Mouse (Mus musculus) midbrain, embryonic 13.5 days (tissue): ENCODE measurements around the gene Sqor. TPM values are rescaled to one million over a fixed set of nuclear protein-coding genes. Genes with fewer than 3 reads are reported as not detected.

Source experiments
- ATAC-seq: fragments of 200-750 bp; cut with Nextera tagmentation; 2 replicates; pipeline ENCODE4 v1.8.0; 2017; ENCODE audit warnings: mild to moderate bottlenecking, moderate TSS enrichment, moderate library complexity
- H3K27ac ChIP-seq: fragments of 300-500 bp; sonication (generic); 2 replicates; pipeline ENCODE4 v1.5.1; 2015; ENCODE audit warnings: inconsistent platforms, mild to moderate bottlenecking, moderate library complexity
- H3K27me3 ChIP-seq: fragments of 300-500 bp; sonication (generic); 2 replicates; pipeline ENCODE4 v1.6.1; 2015; ENCODE audit warnings: mild to moderate bottlenecking, inconsistent platforms
- H3K36me3 ChIP-seq: fragments of 300-500 bp; sonication (generic); 2 replicates; pipeline ENCODE4 v1.6.1; 2015; ENCODE audit warnings: mild to moderate bottlenecking, inconsistent platforms
- H3K4me1 ChIP-seq: fragments of 300-500 bp; sonication (generic); replicated peaks from 2 replicates; pipeline ENCODE4 v1.6.1; 2015; ENCODE audit warnings: inconsistent platforms
- H3K4me2 ChIP-seq: fragments of 300-500 bp; sonication (generic); replicated peaks from 2 replicates; pipeline ENCODE4 v1.6.1; 2015; ENCODE audit warnings: moderate library complexity, mild to moderate bottlenecking, inconsistent platforms
- H3K4me3 ChIP-seq: fragments of 300-500 bp; sonication (generic); replicated peaks from 2 replicates; pipeline ENCODE4 v1.5.1; 2015; ENCODE audit warnings: mild to moderate bottlenecking, inconsistent platforms
- H3K9ac ChIP-seq: fragments of 300-500 bp; sonication (generic); replicated peaks from 2 replicates; pipeline ENCODE4 v1.6.1; 2015; ENCODE audit warnings: mild to moderate bottlenecking, inconsistent platforms
- H3K9me3 ChIP-seq: fragments of 300-500 bp; sonication (generic); 2 replicates; pipeline ENCODE4 v1.6.1; 2016; ENCODE audit warnings: mild to moderate bottlenecking, inconsistent platforms
- WGBS: fragments of 180-500 bp; shearing (Covaris S2); methylation state at CpG from one replicate; pipeline ENCODE4 v1.1.7; 2015; 5-methylcytosine and 5-hydroxymethylcytosine counted together
- polyA plus RNA-seq: library from polyadenylated mRNA; unstranded; fragments of >200 nt; fragmentation: Nextera tagmentation; extraction: Ambion mirVana; gene quantifications from 2 replicates; pipeline ENCODE4 v1.2.1, GENCODE M21; 2015

Sqor gene
- 2.6 and 3.4 TPM in 2 replicates for polyA plus RNA-seq

DNA sequence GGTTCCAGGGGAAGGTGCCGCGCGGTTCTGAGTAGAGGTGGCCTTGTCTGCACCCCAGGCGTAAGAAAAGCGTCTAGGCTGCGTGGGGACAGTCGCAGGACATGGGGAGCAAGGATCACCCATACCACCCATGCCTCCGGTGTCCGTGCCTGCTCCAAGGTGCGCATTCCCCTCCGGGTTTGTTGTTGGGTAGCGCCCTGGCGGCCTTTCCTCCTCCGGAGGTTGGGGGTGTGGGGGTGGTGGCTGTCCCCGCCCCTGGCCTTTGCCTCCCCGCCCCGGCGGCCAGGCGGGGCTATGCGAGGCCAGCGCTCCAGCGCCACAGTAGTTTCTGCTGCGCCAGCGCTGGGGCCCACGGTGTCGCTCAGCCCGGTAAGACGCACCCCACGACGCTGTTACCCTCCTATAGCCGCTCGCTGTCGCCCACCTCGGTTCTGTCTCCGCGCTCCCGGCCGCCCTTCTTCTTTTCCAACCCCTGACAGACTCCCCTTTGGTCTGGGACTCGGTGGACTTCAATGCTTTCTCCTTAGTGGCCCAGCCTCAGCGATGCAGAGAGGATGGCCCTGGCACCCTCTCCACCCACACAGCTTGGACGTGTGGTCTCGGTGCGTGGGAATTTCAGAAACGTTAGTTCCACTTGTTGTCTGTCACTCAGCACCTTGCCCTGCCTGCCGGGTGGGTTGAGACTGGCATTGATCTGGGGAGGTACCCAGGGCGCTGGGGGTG is at the start of gene Sqor:
Gene Sqor (plus strand): TSS at position 167 of the 723 bp plus-strand sequence.
- peak; percentile 79 for ATAC-seq

GRCm38 (mm10) chr2:122716301-122716842 is 48.7 kb upstream of the Sqor start:
- H3K36me3 ChIP-seq, result no peaks in the 10 kb centered on the region
- no peak overlapping the region for H3K9ac ChIP-seq
- H3K27ac ChIP-seq, result no peak overlapping the region
- 85% methylated on average over 3 of the region's 3 CpGs for WGBS
- 0 out of 2 replicates have a peak, but pooled peaks cover 6% of the 10 kb centered on the region for H3K27me3 ChIP-seq
- no peaks in the 10 kb centered on the region for H3K4me1 ChIP-seq
- no peaks in the 10 kb centered on the region for H3K9me3 ChIP-seq
- no peak overlapping the region for H3K4me3 ChIP-seq
- no peak for ATAC-seq
- no peak overlapping the region for H3K4me2 ChIP-seq

More for the DNA sequence above, at the start of gene Sqor:
- Histone ChIP-seq H3K9ac (peak within 1 kb of the TSS; percentile 55), H3K27ac (no peak within 1 kb of the TSS), H3K27me3 (peaks cover 31% of the 10 kb centered on the region), H3K4me1 (peaks cover 9% of the 10 kb centered on the region), H3K36me3 (no peaks in the 10 kb centered on the region), H3K4me2 (peak within 1 kb of the TSS; percentile 75), H3K4me3 (peak within 1 kb of the TSS; percentile 44), H3K9me3 (no peaks in the 10 kb centered on the region)
- under 1% methylated on average over 44 of the region's 46 CpGs for WGBS

DNA sequence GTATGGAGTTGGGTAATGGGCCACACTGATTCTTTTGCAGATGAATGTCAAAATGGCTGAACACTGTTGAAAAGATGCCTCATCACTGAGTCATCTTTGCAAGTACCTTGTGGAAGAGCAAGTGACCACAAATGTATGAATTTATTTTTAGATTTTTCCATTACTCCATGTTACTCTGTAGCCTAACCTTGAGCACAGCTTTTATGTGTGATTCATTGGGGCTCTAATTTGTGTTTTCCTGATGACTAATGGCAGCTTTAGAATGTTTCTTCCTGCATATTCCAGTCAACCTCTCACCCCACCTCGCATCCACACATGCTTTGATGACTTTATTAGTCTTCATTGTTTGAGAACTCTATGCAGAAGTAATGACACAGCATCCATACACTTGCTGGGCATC is 45.8 kb upstream of the Sqor start:
- Histone ChIP-seq H3K27me3 (0 out of 2 replicates have a peak, but pooled peaks cover 6% of the 10 kb centered on the region), H3K4me3 (no peak overlapping the region), H3K4me1 (no peaks in the 10 kb centered on the region), H3K36me3 (no peaks in the 10 kb centered on the region), H3K9ac (no peak overlapping the region), H3K9me3 (no peaks in the 10 kb centered on the region), H3K27ac (no peak overlapping the region), H3K4me2 (no peak overlapping the region)
- 62% methylated on average over 1 of the region's 1 CpGs for WGBS
- ATAC-seq, result no peak

DNA sequence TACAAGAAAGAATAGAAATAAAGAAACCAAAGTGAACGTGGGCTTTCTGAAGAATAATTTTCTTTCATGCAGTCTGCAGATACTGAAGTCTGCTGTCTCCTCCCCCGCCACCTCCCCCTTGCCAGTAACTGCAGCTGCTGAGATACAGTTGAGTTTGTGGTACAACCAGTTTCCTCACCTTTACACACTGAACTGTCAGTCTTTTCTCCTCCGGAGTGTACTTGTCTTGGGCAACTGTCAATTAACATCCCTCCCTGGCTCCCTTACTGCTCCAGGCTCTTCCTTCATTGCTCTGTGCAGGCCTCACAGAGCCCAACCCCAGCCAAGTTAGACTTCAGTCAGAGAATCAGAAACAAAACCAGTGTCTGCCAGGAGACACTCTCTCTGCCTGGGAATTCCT is 44.5 kb upstream of the Sqor start:
- no peak for ATAC-seq
- H3K9ac ChIP-seq, result no peak overlapping the region
- no peaks in the 10 kb centered on the region for H3K4me1 ChIP-seq
- no peaks in the 10 kb centered on the region for H3K9me3 ChIP-seq
- H3K4me2 ChIP-seq, result no peak overlapping the region
- no peak overlapping the region for H3K27ac ChIP-seq
- no peaks in the 10 kb centered on the region for H3K36me3 ChIP-seq
- 0 out of 2 replicates have a peak, but pooled peaks cover 6% of the 10 kb centered on the region for H3K27me3 ChIP-seq
- 78% methylated on average over 3 of the region's 3 CpGs for WGBS
- no peak overlapping the region for H3K4me3 ChIP-seq

DNA sequence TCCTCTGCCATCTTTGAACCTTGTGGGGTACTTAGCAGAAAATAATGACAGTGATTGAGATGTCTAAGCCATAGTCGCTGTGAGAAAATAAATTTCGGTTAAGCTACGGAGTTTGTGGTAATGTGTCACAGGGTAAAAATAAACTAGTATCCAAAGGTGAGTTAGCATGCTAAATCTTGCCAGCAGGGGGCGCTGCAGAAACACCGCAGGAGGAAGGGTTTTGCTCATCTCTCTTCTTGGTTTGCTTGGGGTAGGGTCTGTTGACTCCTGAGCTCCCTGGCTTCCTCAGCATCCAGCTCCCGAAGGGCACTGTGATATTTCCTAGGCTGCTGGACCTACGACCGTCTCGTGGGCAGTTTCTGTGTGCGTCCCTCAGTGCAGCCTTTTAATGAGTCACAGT is 39.4 kb upstream of the Sqor start:
- Histone ChIP-seq H3K9me3 (no peaks in the 10 kb centered on the region), H3K4me3 (no peak overlapping the region), H3K36me3 (no peaks in the 10 kb centered on the region), H3K27me3 (0 out of 2 replicates have a peak, but pooled peaks cover 9% of the 10 kb centered on the region), H3K27ac (no peak overlapping the region), H3K4me2 (no peak overlapping the region), H3K9ac (no peak overlapping the region), H3K4me1 (no peaks in the 10 kb centered on the region)
- ATAC-seq, result no peak
- 56% methylated on average over 10 of the region's 10 CpGs for WGBS

- Histone ChIP-seq H3K4me2 (no peak overlapping the region), H3K9ac (no peak overlapping the region), H3K27ac (no peak overlapping the region), H3K4me3 (no peak overlapping the region), H3K36me3 (no peaks in the 10 kb centered on the region), H3K4me1 (no peaks in the 10 kb centered on the region), H3K9me3 (no peaks in the 10 kb centered on the region), H3K27me3 (peaks cover 18% of the 10 kb centered on the region; the same call in 1 of the 2 replicates)
- no peak for ATAC-seq
- WGBS, result 67% methylated on average over 2 of the region's 2 CpGs
These were observed 33.6 kb upstream of the Sqor start for GRCm38 (mm10) chr2:122731456-122731855.

DNA sequence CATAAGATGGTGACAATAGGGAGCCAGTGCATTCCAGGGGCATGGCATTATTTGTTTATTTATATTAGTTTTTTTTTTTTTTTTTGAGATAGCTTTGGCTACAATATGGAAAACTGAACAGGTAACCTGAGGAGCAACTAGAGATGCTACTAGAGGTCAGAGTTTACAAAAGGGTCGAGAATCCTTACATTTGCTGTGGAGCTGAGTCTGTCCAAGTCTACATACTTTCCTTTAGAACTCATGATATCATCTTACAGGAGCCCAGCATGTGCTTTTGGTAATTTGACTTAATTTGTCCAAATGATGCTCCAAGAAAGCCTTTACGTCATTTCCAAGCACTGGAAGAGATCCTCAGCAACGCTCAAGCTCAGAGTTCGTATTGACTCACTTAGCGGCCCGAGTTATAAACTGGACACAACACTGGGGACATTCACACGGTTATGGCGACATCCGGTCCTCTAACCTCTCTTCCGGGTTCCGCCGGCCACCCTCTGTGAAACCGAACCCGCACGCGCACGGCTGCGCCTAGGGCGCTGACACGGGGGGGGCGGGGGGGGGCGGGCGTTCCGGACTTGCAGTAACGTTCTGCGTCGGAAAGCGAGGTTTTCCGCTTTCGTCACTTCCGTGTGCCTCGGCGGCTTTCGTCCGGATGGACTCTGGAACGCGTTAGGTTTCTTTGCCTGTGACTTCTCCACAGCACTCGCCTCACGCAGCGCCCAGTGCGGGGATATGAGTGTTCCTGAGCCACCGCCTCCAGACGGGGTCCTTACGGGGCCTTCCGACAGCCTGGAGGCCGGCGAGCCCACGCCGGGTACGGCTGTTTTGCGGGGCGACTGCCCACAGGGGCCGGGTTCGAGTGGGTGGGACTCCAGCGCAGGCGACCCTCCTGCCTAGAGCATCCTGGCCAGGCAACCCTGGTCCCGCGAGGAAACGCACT is 26.9 kb upstream of the Sqor start, which contains the start of gene Bloc1s6:
Gene Bloc1s6 (plus strand): TSS at position 610 of the 937 bp plus-strand sequence.
- H3K9ac ChIP-seq, result peak within 1 kb of the TSS; percentile 95
- H3K4me3 ChIP-seq, result peak within 1 kb of the TSS; percentile 88
- peak within 1 kb of the TSS; percentile 95 for H3K27ac ChIP-seq
- H3K4me1 ChIP-seq, result peaks cover 24% of the 10 kb centered on the region
- peak within 1 kb of the TSS; percentile 74 for H3K4me2 ChIP-seq
- H3K36me3 ChIP-seq, result peaks cover 5% of the 10 kb centered on the region; the same call in 1 of the 2 replicates
- H3K27me3 ChIP-seq, result peaks cover 13% of the 10 kb centered on the region; the same call in 1 of the 2 replicates
- ATAC-seq, result peak; percentile 97
- 1% methylated on average over 43 of the region's 59 CpGs for WGBS
- no peaks in the 10 kb centered on the region for H3K9me3 ChIP-seq

DNA sequence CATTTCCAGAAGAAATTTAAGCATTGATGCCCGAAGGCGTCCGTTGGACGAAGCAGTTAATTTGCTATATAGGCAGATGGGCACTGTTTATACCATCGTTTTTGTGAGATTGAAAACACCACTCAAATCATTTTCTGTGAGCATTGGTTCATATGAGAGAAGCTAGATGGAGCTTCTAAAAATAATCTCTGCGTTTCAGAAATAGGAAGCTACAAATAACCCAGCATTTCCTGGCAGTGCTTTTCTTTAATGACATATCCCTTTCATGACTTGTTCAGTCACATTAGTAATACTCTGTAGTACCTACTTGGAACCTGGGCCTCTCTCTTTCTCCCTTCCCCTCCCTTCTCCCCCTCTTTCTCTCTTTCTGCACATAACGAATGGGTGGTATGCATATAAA is 26.0 kb upstream of the Sqor start:
- Histone ChIP-seq H3K27me3 (peaks cover 11% of the 10 kb centered on the region; the same call in 1 of the 2 replicates), H3K36me3 (peaks cover 8% of the 10 kb centered on the region; the same call in 1 of the 2 replicates), H3K9me3 (no peaks in the 10 kb centered on the region), H3K4me2 (peak overlapping the region; percentile 74), H3K27ac (peak overlapping the region; percentile 95), H3K4me1 (peaks cover 24% of the 10 kb centered on the region), H3K4me3 (peak overlapping the region; percentile 88), H3K9ac (peak overlapping the region; percentile 95)
- 34% methylated on average over 7 of the region's 7 CpGs for WGBS
- ATAC-seq, result no peak

- no peak for ATAC-seq
- Histone ChIP-seq H3K27me3 (no peaks in the 10 kb centered on the region), H3K36me3 (peaks cover 51% of the 10 kb centered on the region), H3K4me1 (no peaks in the 10 kb centered on the region), H3K4me3 (no peak overlapping the region), H3K4me2 (no peak overlapping the region), H3K9ac (no peak overlapping the region), H3K9me3 (no peaks in the 10 kb centered on the region), H3K27ac (no peak overlapping the region)
- WGBS, result 93% methylated on average over 9 of the region's 9 CpGs
These were observed 18.6 kb upstream of the Sqor start for GRCm38 (mm10) chr2:122746461-122746860.

DNA sequence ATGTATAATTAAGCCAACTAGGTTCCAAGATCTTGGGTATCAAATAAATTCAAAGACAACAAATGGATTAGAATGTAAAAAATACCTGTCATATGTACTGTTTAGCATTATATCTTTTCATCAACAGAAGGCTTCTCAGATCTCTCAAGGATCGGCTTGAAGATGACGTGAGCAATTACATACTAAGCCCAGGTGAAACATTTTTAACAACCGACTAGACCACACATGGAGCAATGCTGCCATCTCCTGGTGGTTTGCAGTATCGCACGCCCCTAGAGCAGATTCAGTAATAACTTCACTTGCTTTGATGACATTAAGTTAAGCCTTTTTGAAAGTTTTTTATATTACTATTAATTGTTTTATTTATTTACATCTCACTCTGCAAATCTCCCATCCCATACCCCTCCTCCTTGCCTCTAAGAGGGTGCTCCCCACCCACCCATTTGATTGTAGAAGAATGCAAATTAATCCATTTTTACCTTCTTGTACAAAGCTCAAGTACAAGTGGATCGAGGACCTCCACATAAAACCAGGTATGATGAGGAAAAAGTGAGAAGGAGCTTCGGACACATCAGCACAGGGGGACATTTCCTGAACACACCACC is 11.2 kb upstream of the Sqor start:
- Histone ChIP-seq H3K9me3 (no peaks in the 10 kb centered on the region), H3K36me3 (peaks cover 3% of the 10 kb centered on the region; the same call in 1 of the 2 replicates), H3K27ac (no peak overlapping the region), H3K27me3 (0 out of 2 replicates have a peak, but pooled peaks cover 6% of the 10 kb centered on the region), H3K4me1 (no peaks in the 10 kb centered on the region), H3K4me2 (no peak overlapping the region), H3K4me3 (no peak overlapping the region), H3K9ac (no peak overlapping the region)
- WGBS, result 16% methylated on average over 7 of the region's 7 CpGs
- ATAC-seq, result peak; percentile 60

DNA sequence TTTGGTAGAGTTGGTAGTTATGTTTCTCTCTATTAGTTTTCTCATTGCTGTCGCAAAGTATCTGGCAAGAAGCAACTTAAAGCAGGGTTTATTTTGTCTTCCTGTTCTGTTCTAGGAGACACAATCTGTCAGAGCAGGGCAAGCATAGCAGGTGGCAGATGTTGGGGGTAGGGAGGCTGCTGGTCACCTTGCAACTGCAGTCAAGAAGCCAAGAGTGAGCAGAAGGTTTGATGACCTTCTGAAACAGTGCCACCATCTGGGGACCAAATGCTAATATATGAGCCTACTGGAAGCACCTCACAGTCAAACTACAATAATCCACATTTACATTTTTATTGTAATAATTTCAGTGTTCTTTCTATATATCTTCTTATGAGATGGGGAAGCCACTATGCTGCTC is 5.2 kb upstream of the Sqor start:
- Histone ChIP-seq H3K27me3 (peaks cover 15% of the 10 kb centered on the region), H3K9me3 (no peaks in the 10 kb centered on the region), H3K4me3 (no peak overlapping the region), H3K4me2 (no peak overlapping the region), H3K36me3 (no peaks in the 10 kb centered on the region), H3K27ac (no peak overlapping the region), H3K9ac (no peak overlapping the region), H3K4me1 (peaks cover under 1% of the 10 kb centered on the region)
- ATAC-seq, result no peak
- whole genome bisulfite sequencing, result 95% methylated on average over 1 of the region's 1 CpGs
